Mouse (Mus musculus): ENCODE measurements around the gene Ankrd17.
"Not testable (repeated sequence)": the region's sequence is repeated elsewhere in the genome, so short reads cannot be mapped to it uniquely, and the experiment has no call there.

Gene Ankrd17

DNA sequence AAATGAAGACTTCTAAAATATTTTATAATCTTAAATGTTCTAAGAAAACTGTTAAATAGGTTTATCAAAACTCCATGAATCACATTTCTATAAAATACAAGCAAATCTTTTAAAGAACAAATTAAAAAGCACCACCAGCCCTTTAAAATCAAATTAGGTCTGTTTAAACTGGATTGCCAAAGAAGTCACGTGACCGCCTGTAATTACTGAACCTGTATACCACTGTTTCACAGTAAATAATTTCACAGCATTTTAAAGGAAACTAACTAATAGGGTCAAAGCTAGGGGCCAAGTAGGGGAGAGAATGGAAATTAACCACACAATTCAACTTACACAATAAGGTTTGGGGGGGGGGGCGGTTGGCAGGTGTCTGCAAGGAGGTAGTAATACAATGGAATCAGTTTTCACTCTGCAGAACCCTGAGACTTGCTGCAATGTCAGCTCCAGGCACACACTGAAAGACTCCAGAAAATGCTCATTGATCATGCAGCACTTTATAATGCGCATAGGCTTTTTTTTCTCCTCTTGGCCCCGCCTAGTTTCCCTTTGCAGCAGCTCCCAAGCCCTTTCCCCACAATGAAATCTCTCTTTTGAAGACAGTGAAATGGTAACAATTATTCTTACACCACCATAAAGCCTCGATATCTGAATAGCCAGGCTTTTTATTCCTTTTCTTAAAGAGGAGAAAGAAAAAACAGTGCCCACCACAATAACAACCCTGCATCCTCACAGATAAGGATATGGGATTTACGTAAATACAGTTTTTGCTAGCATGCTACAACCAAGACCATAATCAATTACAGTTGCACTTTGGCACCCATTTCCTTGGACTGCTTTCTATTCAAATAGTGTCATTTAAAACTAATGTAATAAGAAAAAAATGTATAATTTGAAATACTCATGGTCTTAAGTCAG, 27.9 kb downstream of the Ankrd17 start:
- DNase-seq (ENCODE audit: low read depth, low spot score), result no peak

DNA sequence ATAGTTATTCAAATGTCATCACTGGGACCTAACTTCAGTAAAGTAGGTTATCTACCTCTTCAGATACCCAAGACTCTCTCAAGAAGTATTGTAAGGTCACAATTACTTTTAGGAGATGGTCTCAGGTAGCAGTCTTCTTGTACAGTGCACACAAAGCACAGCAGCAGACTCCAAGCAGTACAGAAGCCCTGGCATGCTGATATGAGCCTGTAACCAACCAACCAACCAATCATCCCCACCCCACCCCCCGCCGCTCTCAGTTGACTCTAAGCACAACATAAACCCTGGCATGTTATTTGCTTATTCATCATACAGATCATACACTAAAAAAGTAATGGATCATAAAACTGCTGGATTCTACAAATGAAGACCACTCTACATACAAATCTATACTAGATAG, 33.9 kb downstream of the Ankrd17 start:
- DNase-seq (ENCODE audit: low read depth, low spot score), result no peak

DNA sequence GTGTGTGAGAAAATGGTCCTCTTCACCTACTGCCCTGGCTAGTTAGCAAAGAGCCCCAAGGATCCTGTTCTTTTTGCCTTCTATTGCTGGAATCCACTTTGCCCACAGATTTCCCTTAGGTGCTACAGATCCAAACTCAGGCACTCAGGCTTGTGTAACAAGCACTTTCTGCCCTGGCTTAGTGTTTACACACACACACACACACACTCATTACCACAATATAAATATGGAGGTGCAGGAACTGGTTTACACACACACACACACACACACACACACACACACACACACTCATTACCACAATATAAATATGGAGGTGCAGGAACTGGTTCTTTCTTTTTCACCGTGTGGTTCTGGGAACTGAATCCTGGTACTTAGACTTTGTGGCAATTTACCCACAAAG, 35.3 kb downstream of the Ankrd17 start:
- no peak for DNase-seq (ENCODE audit: low read depth, low spot score)

DNA sequence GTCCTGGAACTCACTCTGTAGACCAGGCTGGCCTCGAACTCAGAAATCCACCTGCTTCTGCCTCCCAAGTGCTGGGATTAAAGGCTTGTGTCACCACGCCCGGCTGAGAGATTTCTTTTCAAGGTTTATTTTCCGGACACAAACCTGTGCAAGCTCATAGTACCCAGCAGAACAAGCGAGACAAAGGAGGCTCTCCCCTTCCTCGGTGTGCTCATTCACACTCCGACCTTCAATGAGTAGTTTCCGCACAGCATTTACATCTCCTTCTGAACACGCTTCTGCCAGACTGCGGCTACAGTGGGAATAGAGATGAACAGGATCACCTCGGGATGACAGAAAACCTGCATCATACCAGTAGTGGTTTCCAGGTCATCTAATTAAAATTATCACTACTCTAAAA, 68.0 kb downstream of the Ankrd17 start:
- no peak for DNase-seq (ENCODE audit: low read depth, low spot score)

DNA sequence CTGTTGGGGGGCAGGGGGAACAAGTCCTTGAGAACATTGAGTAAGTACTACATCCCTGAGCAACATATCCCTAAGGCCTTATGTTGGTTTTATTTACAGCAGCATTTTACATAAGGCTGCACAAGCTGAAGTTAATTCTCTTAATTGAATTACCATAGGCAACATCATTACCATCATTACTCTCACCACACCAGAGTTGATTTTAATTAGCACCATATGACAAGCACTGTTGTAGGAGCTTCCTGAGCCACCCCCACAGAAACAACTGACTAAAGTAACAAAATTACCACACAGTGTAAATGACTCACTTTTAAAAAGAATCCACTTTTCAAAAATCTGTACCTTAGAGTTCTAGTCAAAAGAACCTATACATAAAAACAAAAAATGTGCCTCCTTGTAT, 76.5 kb downstream of the Ankrd17 start:
- no peak for DNase-seq (ENCODE audit: low read depth, low spot score)

DNA sequence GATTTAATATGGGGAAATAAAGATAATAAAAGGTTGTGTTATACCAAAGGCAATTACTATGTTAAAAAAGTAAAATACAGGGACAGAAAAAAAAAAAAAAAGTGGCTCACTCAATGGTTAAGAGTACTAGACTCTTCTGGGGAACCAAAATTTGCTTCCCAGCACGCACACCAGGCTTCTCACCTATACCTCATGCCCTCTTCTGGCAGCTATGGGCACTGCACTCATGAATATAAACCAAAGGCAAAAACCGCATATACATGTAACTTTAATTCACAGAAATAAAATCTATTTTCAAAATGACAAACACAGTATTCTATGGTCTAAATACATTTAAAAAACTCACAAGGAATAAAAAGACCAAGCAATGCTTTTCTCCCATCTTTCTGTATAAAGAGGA, 79.8 kb downstream of the Ankrd17 start:
- peak; percentile 6 for DNase-seq (ENCODE audit: low read depth, low spot score)

DNA sequence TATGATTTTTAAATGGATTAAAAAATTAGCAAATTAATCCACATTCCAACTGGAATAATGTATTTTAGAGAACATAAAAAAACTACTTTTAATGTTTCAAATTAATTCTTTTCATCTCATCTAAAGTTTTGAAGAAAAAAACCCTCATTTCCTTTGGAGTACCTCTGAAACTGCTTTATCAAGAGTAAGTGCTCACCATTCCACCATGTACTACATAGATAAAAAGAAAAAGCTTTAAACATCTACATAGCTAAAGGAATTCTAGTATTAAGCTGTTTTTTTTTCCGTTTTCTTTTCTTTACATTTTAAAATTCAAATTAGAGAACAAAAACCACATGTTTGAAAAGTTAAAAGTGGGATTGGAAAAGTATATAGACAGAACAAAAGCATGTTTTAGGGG, 86.3 kb downstream of the Ankrd17 start:
- no peak for DNase-seq (ENCODE audit: low read depth, low spot score)

DNA sequence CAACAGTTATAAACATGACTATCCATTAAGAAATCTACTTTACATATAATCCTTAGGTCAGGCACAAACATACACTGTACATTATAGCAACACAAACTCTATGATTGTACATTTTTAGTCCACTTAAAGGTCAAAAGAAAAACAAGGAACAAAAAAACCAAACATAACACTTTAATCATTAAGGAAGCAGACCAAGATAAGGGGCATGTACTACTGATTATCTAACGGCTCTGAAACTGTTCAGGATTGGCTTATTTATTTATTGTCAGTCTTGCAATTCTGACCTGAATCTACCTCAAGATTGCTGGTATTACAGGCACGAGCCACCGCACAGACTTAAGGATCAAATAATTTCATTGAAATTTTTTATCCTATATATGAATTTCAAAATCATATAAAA, 87.0 kb downstream of the Ankrd17 start:
- DNase-seq (ENCODE audit: low read depth, low spot score), result no peak

DNA sequence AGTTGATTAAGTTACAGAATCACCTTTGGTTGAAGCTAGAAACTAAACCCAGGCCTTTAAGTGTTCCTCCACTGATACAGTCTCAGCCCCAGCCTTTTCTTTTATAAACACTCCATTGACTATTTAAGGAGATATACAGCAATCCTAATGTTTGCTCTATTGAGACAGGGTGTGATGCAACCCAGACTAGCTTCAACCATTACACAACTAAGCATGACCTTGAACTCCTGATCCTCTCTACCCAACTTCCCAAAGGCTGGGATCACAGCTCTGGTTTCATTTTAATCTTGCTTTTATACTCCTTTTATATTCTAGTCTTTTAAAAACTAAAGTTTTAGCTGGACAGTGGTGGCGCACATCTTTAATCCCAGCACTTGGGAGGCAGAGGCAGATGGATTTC, 88.9 kb downstream of the Ankrd17 start:
- DNase-seq (ENCODE audit: low read depth, low spot score), result no peak

DNA sequence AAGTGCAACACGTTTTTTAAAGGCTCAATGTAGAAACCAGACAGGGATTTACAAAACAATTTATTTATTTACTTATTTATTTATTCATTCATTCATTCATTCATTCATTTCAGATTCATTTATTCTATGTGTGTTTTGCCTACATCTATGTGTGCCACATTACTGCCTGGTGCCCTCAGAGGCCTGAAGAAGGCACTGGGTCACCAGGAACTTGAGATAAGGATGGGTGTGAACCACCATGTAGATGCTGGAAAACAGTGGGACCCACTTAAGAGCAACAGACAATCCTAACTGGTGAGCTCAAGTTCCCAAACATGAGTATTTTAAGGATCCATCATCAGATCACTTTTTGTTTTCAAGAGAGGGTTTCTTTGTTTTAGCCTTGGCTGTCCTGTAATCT, 91.6 kb downstream of the Ankrd17 start:
- DNase-seq (ENCODE audit: low read depth, low spot score), result no peak

DNA sequence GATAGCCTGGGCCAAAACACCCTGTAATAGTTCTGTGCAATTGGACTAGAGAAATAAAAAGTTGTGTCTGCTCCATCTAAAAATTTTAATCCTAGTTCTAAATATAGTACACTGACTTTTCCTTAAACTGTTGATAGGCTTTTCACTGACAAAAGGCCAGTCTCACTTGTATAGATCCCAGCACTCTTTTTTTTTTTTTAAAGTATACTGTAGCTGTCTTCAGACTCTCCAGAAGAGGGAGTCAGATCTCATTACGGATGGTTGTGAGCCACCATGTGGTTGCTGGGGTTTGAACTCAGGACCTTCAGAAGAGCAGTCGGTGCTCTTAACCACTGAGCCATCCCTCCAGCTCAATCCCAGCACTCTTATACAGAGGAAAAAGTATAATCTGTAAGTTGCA, 104.1 kb downstream of the Ankrd17 start:
- not testable (repeated sequence) for DNase-seq (ENCODE audit: low read depth, low spot score)

DNA sequence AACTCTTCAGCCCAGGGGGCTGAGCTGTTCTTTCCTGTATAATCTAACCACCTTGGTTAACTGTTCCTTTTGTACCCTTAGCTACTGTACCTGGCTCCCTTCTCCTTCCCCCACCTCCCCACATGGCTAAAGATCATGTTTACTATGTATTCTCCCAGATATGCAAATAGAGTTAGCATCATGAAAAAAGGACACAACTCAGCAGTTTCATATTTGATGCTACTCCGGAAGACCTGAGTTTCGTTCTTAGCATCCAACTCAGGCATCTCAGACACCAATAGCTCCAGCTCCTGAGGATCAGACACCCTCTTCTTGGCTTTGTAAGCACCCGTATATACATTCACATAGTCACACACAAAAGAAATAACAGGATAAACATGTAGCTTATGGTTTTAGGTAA, 109.4 kb downstream of the Ankrd17 start:
- DNase-seq (ENCODE audit: low read depth, low spot score), result no peak

DNA sequence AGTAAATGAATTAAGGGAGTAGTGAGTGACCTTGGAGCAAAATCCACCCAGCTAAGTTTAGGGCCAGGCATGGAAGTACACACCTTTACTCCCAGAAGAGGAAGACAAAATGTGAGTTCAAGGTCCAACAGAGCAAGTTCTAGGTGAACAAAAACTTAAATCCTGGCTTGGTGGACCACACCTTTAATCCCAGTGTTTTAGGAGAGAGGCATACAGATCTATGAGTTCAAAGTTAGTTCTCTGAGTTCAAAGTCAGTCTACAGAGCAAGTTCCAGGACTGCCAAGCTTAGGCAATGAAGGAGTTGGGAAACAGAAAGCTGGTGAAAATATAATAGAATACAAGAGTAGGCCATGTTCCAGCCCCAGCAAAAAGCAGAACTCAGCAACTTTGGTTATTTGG, 118.9 kb downstream of the Ankrd17 start:
- DNase-seq (ENCODE audit: low read depth, low spot score), result no peak

DNA sequence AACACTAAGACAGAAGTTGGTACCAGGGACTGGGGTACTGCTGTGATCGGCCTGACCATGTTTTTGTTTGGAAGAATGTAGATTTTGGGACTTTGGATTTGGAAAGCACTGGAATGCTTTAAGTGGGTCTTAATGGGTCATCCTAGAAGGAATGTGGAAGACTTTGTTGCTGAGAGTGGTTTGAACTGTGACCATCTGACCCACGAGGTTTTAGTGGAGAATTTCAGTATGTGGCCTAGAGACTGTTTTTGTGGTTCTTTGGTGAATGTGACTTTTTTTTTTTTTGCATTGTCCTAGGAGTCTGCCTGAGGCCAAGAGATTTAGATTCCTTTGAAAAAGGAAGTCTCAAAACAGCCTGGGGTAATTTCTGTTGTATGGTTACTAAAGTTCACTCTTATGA, 119.4 kb downstream of the Ankrd17 start:
- no peak for DNase-seq (ENCODE audit: low read depth, low spot score)

DNA sequence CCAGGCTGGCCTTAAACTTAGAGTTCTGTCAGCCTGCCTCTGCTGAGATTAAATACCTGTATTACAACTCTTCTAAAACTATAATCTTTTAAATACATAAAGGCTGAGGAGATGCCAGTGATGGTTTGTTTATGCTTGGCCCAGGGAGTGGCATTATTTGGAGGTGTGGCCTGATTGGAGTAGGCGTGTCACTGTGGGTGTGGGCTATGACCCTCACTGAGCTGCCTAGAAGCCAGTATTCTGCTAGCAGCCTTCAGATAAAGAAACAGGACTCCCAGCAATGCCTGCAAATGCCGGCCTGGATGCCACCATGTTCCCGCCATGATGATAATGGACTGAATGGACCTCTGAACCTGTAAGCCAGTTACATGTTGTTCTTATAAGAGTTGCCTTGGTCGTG, 119.8 kb downstream of the Ankrd17 start:
- no peak for DNase-seq (ENCODE audit: low read depth, low spot score)

DNA sequence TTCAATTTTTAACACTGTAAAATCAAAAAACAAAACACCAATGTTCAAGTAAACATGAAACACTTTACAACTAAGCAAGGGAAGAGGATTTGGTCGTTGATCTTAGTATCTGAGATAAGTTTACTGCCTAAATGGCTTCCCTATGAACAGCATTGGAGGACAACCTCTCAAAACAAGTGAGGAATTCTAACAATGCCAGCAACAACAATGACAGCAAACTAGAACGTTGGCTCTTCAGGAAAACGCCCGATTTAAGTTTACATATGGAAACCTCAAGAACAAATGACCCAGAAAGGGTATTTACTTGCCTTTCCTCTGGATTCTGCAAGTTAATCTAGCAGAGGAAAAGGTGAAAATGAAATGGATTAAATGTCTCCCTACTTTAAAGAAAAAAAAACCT, 121.0 kb downstream of the Ankrd17 start:
- no peak for DNase-seq (ENCODE audit: low read depth, low spot score)

DNA sequence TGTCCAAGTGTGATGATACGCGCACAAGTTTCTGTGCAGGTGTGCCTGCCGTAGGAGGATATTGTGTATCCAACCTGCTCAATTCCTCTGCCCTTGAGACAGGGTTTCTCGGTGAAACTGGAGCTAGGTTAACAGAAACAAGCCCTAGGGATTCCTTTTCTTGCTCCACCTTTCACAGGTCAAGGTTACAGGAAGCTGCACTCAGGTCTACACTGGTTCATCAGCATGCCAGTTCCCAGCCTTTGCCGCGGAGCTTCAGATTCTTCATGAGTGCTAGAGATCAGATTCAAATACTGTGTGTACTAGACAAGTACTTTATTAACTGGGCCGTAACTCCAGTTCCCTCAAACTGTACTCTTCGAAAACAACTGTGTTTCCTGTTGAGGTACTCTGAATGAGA, 131.2 kb downstream of the Ankrd17 start:
- no peak for DNase-seq (ENCODE audit: low read depth, low spot score)

DNA sequence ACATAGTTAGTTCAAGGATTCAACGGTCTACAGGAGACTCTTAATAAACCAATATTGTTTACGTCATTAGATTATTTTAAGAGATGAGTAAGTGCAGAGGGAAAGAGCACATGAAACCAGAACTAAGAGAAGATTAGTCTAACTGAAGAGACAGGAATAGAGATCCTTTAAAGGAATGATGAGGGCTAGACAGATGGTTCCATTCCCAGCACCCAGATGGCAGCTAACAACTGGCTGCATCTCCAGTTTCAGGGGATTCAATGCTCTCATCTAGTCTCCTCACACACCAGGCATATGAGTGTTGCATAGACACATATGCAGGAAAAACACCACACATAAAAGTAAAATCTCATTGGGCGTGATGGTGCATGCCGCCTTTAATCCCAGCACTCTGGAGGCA, 133.1 kb downstream of the Ankrd17 start:
- DNase-seq (ENCODE audit: low read depth, low spot score), result no peak

DNA sequence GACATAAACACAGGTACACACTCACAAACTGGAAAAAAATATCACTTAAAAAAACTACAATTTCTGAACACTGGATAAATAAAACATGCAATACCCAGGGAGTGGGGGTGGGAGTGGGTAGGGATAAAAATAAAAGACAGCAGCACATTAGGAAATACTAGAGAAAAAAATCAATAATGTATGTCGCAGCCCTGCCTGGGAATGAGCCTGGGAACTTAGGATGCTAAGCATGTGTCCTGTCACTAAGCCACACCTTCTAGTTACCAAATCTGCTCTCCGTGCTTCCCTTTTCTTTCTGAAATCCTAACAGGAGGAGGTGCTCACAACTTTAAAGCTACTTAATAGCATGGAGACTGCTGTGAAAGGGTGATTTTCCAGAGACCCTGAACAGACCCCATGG, 136.6 kb downstream of the Ankrd17 start:
- no peak for DNase-seq (ENCODE audit: low read depth, low spot score)

DNA sequence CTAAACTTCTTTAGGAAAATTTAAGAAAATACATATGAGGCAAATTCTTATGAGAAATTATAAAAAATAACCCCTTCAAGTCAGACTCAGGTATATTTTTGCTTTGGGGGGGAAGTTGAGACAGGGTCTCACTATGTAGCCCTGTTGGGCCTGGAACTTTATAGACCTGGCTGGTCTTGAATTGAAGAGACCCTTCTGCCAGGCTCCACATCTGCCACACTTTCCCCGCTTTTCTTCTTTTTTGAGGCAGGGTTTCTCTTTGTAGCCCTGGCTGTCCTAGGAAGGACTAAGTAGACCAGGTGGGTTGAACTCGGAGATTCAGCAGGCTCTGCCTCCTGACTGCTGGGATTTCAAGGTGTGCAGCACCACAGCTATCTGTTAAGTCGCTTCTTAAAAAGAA, 139.7 kb downstream of the Ankrd17 start:
- DNase-seq (ENCODE audit: low read depth, low spot score), result no peak

DNA sequence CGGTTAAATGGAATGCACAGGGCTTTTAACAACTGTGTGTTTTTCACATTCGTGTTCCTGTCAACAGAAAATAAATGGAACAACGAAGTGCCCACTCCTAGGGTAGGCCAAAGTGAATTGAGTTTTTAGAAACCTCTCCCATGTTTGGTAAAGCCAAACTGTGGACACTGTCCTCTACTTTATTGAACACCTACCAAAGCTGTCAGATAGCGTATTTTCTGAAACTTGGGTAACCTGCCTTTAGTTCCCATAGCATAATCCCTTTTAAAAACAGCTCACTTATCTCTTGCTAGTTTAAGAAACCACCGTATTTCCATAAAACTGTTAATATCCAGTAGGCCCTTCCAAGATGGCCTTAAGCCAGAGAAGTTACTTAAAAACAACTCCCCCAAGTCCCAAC, 141.6 kb downstream of the Ankrd17 start:
- no peak for DNase-seq (ENCODE audit: low read depth, low spot score)

DNA sequence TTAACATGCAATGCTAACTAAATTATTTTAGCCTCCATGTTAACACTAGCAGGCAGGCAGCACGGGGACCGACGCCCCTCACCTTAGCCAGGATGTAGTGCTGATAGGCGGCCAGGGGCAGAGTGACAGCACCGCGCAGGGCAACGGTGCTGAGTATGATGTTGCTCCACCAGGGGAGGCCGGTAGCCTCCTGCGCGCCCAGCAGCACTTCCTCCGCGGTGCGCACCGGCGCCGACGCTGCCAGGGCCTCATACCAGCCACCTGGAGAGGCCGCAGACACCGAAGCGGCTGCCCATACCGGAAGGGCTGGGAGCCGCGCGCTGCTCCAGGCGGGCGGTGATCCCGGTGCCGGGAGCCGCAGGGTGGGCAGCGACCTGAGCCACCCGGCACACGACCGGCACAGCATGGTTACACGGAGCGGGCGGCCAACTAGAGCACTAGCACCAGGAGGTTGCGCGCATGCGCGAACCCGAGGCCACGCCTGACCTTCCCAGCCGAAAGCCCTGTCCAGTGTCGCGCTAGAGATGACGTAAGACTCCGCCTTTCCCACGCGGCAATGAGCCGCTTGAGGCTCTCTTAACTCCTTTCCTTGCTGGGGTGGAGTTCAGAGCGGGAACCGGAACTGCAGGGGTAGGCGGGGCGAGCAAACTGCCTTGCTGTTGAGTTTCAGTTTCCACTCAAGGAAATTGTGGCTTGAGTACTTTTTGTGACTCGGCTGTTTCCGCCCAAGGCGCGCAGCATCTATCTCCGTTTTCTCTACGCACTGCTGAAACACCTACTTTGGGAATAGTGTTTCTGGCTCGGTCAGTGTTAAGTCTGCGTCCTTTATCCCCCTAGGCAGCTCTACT, 142.6 kb downstream of the Ankrd17 start, which contains the start of gene Cox18:
Cox18 (minus strand) TSS at position 468 of the 848 bp plus-strand sequence.
- DNase-seq (ENCODE audit: low read depth, low spot score), result peak; percentile 97

DNA sequence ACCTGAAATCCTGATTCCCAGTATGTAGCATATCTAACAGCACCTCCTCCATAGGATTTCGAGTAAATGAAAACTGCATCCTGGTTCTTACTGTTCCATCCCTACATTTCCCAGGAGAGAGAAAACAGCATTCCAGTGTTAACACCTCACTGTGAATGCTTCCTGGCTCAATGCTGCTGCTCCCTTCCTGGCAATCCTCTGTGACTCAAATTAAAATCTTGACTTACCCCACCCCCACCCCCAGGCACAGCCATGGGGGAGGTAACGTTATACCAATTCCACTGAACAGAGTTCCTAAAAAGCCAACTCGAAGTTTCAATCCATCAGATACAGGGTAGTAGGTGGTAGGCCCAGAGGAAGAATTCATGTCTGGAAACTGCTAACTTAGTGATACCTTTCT, 143.4 kb downstream of the Ankrd17 start:
- DNase-seq (ENCODE audit: low read depth, low spot score), result no peak

All from retina, postnatal 7 days (tissue).